Mouse (Mus musculus) forebrain, embryonic 12.5 days (tissue): ENCODE measurements around the gene Zic4. TPM values are rescaled to one million over a fixed set of nuclear protein-coding genes. Genes with fewer than 3 reads are reported as not detected.

Experiments used
- polyA plus RNA-seq: library from polyadenylated mRNA; unstranded; fragments of >200 nt; fragmentation: Nextera tagmentation; extraction: Ambion mirVana; gene quantifications from 2 replicates; pipeline ENCODE4 v1.2.1, GENCODE M21; 2016

The Zic4 gene
- polyA plus RNA-seq, 1 experiment from 2014 or later, result 56.4 TPM

Other genes with a start within 250 kb of the Zic4 start
- 13.9 and 14.4 TPM in 2 replicates for gene Zic1, start 3.4 kb downstream of the Zic4 start, polyA plus RNA-seq